Mouse (Mus musculus) kidney, adult 2 months (tissue): ENCODE measurements around the gene Hpn. TPM values are rescaled to one million over a fixed set of nuclear protein-coding genes. Genes with fewer than 3 reads are reported as not detected.

Experiments
- DNase-seq: peaks from one replicate; pipeline ENCODE4 v3.0.0; 2021
- H3K27ac ChIP-seq: fragments of 200-500 bp; 2 replicates; pipeline ENCODE4 v1.5.1; 2012; ENCODE audit warnings: low read depth, low read length, control low read depth, inconsistent platforms; ENCODE audit not compliant: insufficient read depth
- H3K27me3 ChIP-seq: fragments of 200-500 bp; replicated peaks from 2 replicates; pipeline ENCODE4 v1.6.1; 2012; ENCODE audit warnings: mild to moderate bottlenecking, moderate library complexity, low read length, inconsistent platforms; ENCODE audit not compliant: control insufficient read depth, insufficient read depth
- H3K36me3 ChIP-seq: fragments of 200-500 bp; 2 replicates; pipeline ENCODE4 v1.6.1; 2012; ENCODE audit warnings: mild to moderate bottlenecking, moderate library complexity, low read length, inconsistent platforms; ENCODE audit not compliant: control insufficient read depth, insufficient read depth
- H3K4me1 ChIP-seq: fragments of 200-500 bp; 2 replicates; pipeline ENCODE4 v1.6.1; 2011; ENCODE audit warnings: low read length; ENCODE audit not compliant: control insufficient read depth, insufficient read depth
- H3K4me3 ChIP-seq: fragments of 200-500 bp; 2 replicates; pipeline ENCODE4 v1.5.1; 2011; ENCODE audit warnings: mild to moderate bottlenecking, low read depth, low read length, control low read depth; ENCODE audit not compliant: insufficient read depth
- CTCF ChIP-seq: fragments of 200-500 bp; conservative IDR thresholded peaks from 2 replicates; pipeline ENCODE4 v1.5.1; 2011; ENCODE audit warnings: low read depth, mild to moderate bottlenecking, control low read depth, low read length, moderate library complexity, mixed read lengths; ENCODE audit not compliant: insufficient read depth, insufficient read length
- POLR2A ChIP-seq: fragments of 200-500 bp; IDR thresholded peaks from one replicate; pipeline ENCODE4 v1.6.1; 2011; ENCODE audit warnings: low read depth, low read length, control low read depth
- WGBS: fragments of 180-500 bp; shearing (Covaris S2); methylation state at CpG from one replicate; pipeline ENCODE4 v1.1.7; 2018; 5-methylcytosine and 5-hydroxymethylcytosine counted together
- polyA plus RNA-seq: library from polyadenylated mRNA; depleted of rRNA; stranded (reverse); fragments of >200 nt; gene quantifications from 2 replicates; pipeline ENCODE4 v1.2.3, GENCODE M21; 2012

The Hpn gene
- polyA plus RNA-seq, 1 experiment = 626 TPM

- WGBS = 3% methylated on average over 56 of the region's 60 CpGs
- Histone ChIP-seq H3K4me3 (peak within 1 kb of the TSS; percentile 72), H3K36me3 (no peaks in the 10 kb centered on the region), H3K27ac (no peak within 1 kb of the TSS; the same call in 1 of the 2 replicates), H3K27me3 (no peaks in the 10 kb centered on the region), H3K4me1 (no peaks in the 10 kb centered on the region; the same call in 1 of the 2 replicates)
- DNase-seq = peak; percentile 66
- TF ChIP-seq POLR2A (no peak), CTCF (no peak)
Measured at GRCm38 (mm10) chr7:31126851-31127724, 12.0 kb upstream of the Hpn start, which contains the start of gene Scn1b. Gene Scn1b, minus strand, starts transcription at chr7:31127003.

GRCm38 (mm10) chr7:31126211-31126751, 11.2 kb upstream of the Hpn start:
- H3K4me1 ChIP-seq = no peaks in the 10 kb centered on the region; the same call in 1 of the 2 replicates
- H3K36me3 ChIP-seq = no peaks in the 10 kb centered on the region
- H3K4me3 ChIP-seq = peak overlapping the region; percentile 72
- TF ChIP-seq CTCF = no peak
- TF ChIP-seq POLR2A = no peak
- DNase-seq = no peak
- H3K27me3 ChIP-seq = no peaks in the 10 kb centered on the region
- WGBS = under 1% methylated on average over 53 of the region's 53 CpGs
- H3K27ac ChIP-seq = no peak overlapping the region

GRCm38 (mm10) chr7:31125116-31125515, 10.0 kb upstream of the Hpn start:
- Histone ChIP-seq H3K36me3 (no peaks in the 10 kb centered on the region), H3K4me1 (no peaks in the 10 kb centered on the region; the same call in 1 of the 2 replicates), H3K27me3 (no peaks in the 10 kb centered on the region), H3K4me3 (no peak overlapping the region), H3K27ac (no peak overlapping the region)
- no peak for DNase-seq
- 68% methylated on average over 13 of the region's 13 CpGs for WGBS
- TF ChIP-seq CTCF (no peak), POLR2A (no peak)

GRCm38 (mm10) chr7:31124381-31124780, 9.3 kb upstream of the Hpn start:
- no peak for DNase-seq
- WGBS = 93% methylated on average over 5 of the region's 5 CpGs
- TF ChIP-seq CTCF (no peak), POLR2A (no peak)
- H3K27me3 ChIP-seq = no peaks in the 10 kb centered on the region
- no peak overlapping the region for H3K27ac ChIP-seq
- no peaks in the 10 kb centered on the region; the same call in 1 of the 2 replicates for H3K4me1 ChIP-seq
- no peaks in the 10 kb centered on the region for H3K36me3 ChIP-seq
- no peak overlapping the region for H3K4me3 ChIP-seq

GRCm38 (mm10) chr7:31123697-31124096, 8.6 kb upstream of the Hpn start:
- Histone ChIP-seq H3K4me1 (no peaks in the 10 kb centered on the region; the same call in 1 of the 2 replicates), H3K4me3 (no peak overlapping the region), H3K36me3 (no peaks in the 10 kb centered on the region), H3K27ac (no peak overlapping the region), H3K27me3 (no peaks in the 10 kb centered on the region)
- 76% methylated on average over 3 of the region's 3 CpGs for WGBS
- DNase-seq = no peak
- TF ChIP-seq CTCF (no peak), POLR2A (no peak)

GRCm38 (mm10) chr7:31122641-31123631, 7.8 kb upstream of the Hpn start:
- no peak overlapping the region for H3K27ac ChIP-seq
- TF ChIP-seq CTCF = no peak
- no peak for TF ChIP-seq POLR2A
- no peaks in the 10 kb centered on the region for H3K36me3 ChIP-seq
- WGBS = 91% methylated on average over 16 of the region's 16 CpGs
- no peaks in the 10 kb centered on the region; the same call in 1 of the 2 replicates for H3K4me1 ChIP-seq
- H3K4me3 ChIP-seq = no peak overlapping the region
- no peak for DNase-seq
- H3K27me3 ChIP-seq = no peaks in the 10 kb centered on the region
